Mouse (Mus musculus) subcutaneous adipose tissue, adult 2 months (tissue): ENCODE measurements around the gene Agbl5. TPM values are rescaled to one million over a fixed set of nuclear protein-coding genes. Genes with fewer than 3 reads are reported as not detected.

ENCODE experiments used
- polyA plus RNA-seq: library from polyadenylated mRNA; depleted of rRNA; stranded (reverse); fragments of >200 nt; gene quantifications from 2 replicates; pipeline ENCODE4 v1.2.3, GENCODE M21; 2012; ENCODE audit warnings: low replicate concordance; rRNA removed

Gene Agbl5
- polyA plus RNA-seq = 7.7 and 21.6 TPM in 2 replicates

GRCm38 (mm10) chr5:30888337-30889087, at the start of gene Agbl5:
Gene Agbl5, plus strand, starts transcription at chr5:30888694.

DNA sequence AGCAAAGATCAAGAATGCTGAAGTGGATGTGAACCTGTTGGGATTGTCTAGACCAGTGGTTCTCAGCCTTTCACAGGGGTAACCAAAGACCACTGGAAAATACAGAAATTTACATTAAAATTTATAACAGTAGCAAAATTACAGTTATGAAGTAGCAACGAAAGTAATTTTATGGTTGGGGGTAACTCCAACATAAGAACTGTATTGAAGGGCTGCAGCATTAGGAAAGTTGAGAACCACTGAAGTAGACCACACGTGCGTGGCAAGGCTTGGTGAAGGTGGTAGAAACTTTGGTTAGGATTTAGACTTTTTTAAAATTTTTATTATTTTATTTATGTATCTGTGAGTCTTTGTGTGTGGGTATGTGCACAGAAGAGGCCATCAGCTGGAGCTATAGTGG, 20.8 kb upstream of the Agbl5 start, which contains the start of gene Tmem214:
Gene Tmem214, plus strand, starts transcription at position 301 of the 400 bp plus-strand sequence.

GRCm38 (mm10) chr5:30907413-30908059, 19.0 kb downstream of the Agbl5 start, which contains the start of gene Ost4:
Gene Ost4, minus strand, starts transcription at chr5:30907788.

DNA sequence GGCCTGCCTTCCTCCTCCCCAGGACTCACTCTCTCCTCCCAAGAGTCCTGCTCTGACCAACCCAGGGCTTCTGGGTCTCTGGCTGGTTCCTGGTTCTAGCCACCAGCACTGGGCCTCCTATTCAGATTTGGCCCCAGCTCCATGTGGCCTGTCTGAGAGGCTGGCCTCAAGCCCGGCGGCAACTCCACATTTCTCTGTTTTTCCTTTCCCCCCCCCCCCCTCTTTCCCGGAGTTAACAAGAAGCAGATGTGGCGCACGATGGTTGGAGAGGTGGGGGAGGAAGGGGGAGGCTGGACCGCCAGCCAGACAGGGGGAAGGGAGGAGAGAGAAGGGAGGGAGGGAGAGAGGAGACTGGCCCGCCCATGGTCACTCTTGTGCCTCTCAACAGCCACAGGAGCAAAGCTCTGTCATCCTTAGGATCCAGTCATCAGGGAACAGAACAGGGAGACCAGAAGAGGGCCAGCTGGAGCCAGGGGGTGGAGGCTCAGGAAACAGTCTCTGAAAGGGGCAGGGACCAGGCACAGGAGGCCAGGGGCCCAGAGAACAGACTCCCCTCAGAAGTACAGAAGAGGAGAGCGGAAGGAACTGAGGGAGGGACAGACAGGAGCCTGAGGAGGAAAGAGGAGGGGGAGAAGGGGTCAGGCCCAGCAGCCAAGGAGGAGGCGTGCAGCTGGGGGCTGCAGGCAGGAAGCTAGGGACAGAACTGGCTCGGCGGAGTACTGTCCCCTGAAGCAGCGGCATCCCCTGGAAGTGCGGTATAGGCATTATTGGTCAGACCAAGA, 24.8 kb downstream of the Agbl5 start, which contains the start of gene Emilin1:
Gene Emilin1, plus strand, starts transcription at position 343 of the 782 bp plus-strand sequence.

GRCm38 (mm10) chr5:30921256-30922033, 33.0 kb downstream of the Agbl5 start, which contains the start of gene Khk:
Gene Khk, plus strand, starts transcription at chr5:30921431.

GRCm38 (mm10) chr5:30944956-30945781, 56.7 kb downstream of the Agbl5 start, which contains the start of gene Cgref1:
Gene Cgref1, minus strand, starts transcription at chr5:30945591.

Other genes starting within 250 kb of the Agbl5 start
- 72.8 and 91.1 TPM in 2 replicates for gene Slc35f6, start 240.8 kb upstream of the Agbl5 start, polyA plus RNA-seq
- 6.7 and 24.1 TPM in 2 replicates for gene Cenpa, start 221.9 kb upstream of the Agbl5 start, polyA plus RNA-seq
- gene Dpysl5, start 177.1 kb upstream of the Agbl5 start, polyA plus RNA-seq = 0.23 and 1.1 TPM in 2 replicates
- 43.8 and 48.3 TPM in 2 replicates for gene Mapre3, start 74.1 kb upstream of the Agbl5 start, polyA plus RNA-seq
- 80.9 and 122 TPM in 2 replicates for gene Tmem214, start 20.7 kb upstream of the Agbl5 start, polyA plus RNA-seq
- 286 and 295 TPM in 2 replicates for gene Ost4, start 19.1 kb downstream of the Agbl5 start, polyA plus RNA-seq
- 32.9 and 197 TPM in 2 replicates for gene Emilin1, start 24.7 kb downstream of the Agbl5 start, polyA plus RNA-seq
- gene Khk, start 32.7 kb downstream of the Agbl5 start, polyA plus RNA-seq = 35.3 and 66.7 TPM in 2 replicates
- gene Cgref1, start 56.9 kb downstream of the Agbl5 start, polyA plus RNA-seq = 1.1 and 6.2 TPM in 2 replicates
- gene Preb, start 71.7 kb downstream of the Agbl5 start, polyA plus RNA-seq = 289 and 327 TPM in 2 replicates
- 0.69 and 25.8 TPM in 2 replicates for gene Tcf23, start 80.0 kb downstream of the Agbl5 start, polyA plus RNA-seq
- 209 and 273 TPM in 2 replicates for gene Atraid, start 159.6 kb downstream of the Agbl5 start, polyA plus RNA-seq
- 40.4 and 53.2 TPM in 2 replicates for gene Slc5a6, start 160.2 kb downstream of the Agbl5 start, polyA plus RNA-seq
- 21.5 and 75.0 TPM in 2 replicates for gene Cad, start 166.1 kb downstream of the Agbl5 start, polyA plus RNA-seq
- gene Dnajc5g, start 217.6 kb downstream of the Agbl5 start, polyA plus RNA-seq = not detected in 2 replicates
- 0.12 TPM in 1 of 2 replicates, not detected in the other for gene Slc30a3, start 219.5 kb downstream of the Agbl5 start, polyA plus RNA-seq
- not detected in 2 replicates for gene Trim54, start 228.0 kb downstream of the Agbl5 start, polyA plus RNA-seq